Mouse (Mus musculus): ENCODE results near the gene Ppp1r15a. TPM values are rescaled to one million over a fixed set of nuclear protein-coding genes. Genes with fewer than 3 reads are reported as not detected.

Gene Ppp1r15a
- polyA plus RNA-seq, 1 experiment from 2014 or later: 180 TPM

DNA sequence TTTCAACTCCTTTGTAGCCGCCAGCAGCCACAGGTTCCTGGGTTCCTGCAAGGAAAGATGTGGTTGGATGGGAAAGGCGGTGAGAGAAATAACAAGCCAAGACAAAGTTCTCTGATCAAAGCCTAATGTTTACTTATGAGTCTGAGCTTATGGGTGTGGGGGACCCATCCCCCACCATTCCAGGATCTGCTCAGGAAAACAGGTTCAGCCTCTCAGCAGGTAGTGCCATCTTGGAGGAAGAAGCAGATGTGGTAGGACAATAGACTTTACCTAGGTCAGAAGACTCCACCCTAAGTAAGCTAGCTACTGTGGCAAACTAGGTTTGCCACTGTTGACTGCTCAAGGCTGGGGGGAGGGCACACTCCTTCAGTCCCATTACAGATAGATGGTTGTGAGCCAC, 38.7 kb upstream of the Ppp1r15a start:
- peaks cover 62% of the 10 kb centered on the region for H3K4me1 ChIP-seq (replicated peaks)
- no peak overlapping the region for H3K27ac ChIP-seq
- ATAC-seq (ENCODE audit: low read depth) (no peak), DNase-seq (no peak)
- H3K4me3 ChIP-seq (replicated peaks): no peak overlapping the region
- H3K27me3 ChIP-seq: no peaks in the 10 kb centered on the region
- no peaks in the 10 kb centered on the region for H3K9me3 ChIP-seq (replicated peaks)
- no peak overlapping the region for H3K4me2 ChIP-seq
- WGBS (ENCODE audit: insufficient replicate concordance): 67% methylated on average over 2 of the region's 2 CpGs
- no peak overlapping the region for H3K9ac ChIP-seq
- H3K36me3 ChIP-seq: no peaks in the 10 kb centered on the region

DNA sequence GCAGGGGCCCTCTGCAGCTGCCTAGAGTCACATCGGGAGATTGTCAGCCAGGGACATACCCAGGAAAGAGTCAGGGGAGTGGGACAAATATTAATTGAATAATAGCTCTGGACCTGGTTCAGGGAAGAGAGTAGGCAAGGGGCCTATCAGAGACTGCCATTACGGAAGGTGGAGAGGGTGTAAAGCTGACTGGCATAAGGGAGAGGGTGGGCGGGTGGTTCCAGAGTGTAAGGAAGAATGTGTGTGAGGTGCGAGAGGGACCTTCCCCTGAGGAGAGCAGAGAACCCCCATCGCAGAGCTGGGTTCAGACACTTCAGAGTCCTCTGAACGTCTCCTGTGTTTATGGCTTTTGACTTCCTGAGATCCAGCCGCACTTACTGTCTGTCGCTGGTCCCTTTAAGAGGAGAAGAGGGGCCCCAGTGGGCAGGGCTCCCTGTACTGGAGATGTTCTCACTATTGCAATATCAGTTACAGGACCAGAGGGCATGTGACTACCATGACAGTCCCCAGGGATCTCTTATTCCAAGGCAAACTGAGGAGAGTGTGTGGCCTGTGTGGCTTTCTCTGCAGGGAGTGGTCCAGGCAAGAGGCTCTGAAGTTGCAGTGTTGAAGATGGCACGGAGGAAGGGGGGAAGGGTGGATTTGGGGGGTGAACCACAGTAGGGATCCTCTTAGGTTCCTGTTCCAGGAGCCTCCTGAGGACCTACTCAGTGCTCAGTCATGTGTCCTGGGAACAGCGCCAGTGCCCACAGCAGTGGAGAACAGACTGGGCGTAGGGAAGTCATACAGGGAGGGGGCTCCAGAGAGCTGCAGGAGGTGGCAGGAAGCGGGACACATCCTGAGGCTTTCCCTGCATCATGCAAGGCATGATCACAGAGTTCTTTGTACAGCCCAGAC, 35.8 kb upstream of the Ppp1r15a start:
- peak overlapping the region; percentile 63 for H3K4me2 ChIP-seq
- DNase-seq: peak; percentile 49
- H3K9me3 ChIP-seq (replicated peaks): no peaks in the 10 kb centered on the region
- H3K4me3 ChIP-seq (replicated peaks): peak overlapping the region; percentile 35
- peak overlapping the region; percentile 60 for H3K27ac ChIP-seq
- H3K4me1 ChIP-seq (replicated peaks): peaks cover 34% of the 10 kb centered on the region
- no peaks in the 10 kb centered on the region for H3K36me3 ChIP-seq
- ATAC-seq (ENCODE audit: low read depth): peak; percentile 79
- WGBS (ENCODE audit: insufficient replicate concordance): 28% methylated on average over 12 of the region's 12 CpGs
- no peaks in the 10 kb centered on the region for H3K27me3 ChIP-seq
- H3K9ac ChIP-seq: peak overlapping the region; percentile 34

DNA sequence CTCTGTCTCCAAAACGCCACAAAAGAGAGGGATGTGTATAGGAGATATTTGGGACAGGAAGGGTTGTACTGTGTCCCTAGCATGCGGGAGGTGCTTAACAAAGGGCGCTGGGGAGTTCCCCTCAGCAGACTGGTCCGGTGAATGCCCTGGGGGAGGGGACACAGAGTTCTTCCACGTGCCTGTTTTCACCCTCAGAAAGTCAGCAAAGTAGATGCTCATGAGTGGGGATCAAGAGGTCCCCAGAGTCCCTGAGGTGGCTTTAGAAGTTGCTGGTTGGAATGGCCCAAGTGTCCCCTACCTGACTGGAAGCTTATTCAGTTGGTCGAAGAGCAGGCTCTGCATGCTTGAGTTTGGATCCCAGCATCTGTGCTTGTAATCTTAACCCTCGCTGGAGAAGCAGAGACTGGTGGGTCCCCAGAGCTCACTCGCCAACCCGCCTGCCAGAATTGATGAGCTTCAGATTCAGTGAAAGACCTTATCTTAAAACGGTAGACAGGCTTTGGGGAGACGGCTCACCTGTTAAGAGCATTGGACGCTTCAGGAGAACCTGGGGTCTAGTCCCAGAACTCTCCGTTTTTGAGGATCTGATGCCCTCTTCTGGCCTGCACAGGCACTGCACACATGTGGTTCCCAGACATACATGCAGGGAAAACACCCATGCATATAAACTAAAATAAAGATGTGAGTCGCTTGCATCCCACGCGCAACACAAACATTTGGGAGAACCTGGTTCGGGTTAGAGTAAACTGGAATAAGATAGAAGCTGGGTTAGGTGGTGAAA, 35.0 kb upstream of the Ppp1r15a start:
- WGBS (ENCODE audit: insufficient replicate concordance): 13% methylated on average over 17 of the region's 17 CpGs
- no peaks in the 10 kb centered on the region for H3K36me3 ChIP-seq
- H3K4me2 ChIP-seq: peak overlapping the region; percentile 63
- H3K27ac ChIP-seq: peak overlapping the region; percentile 60
- H3K9me3 ChIP-seq (replicated peaks): no peaks in the 10 kb centered on the region
- H3K4me1 ChIP-seq (replicated peaks): peaks cover 37% of the 10 kb centered on the region
- H3K27me3 ChIP-seq: no peaks in the 10 kb centered on the region
- peak overlapping the region; percentile 52 for H3K9ac ChIP-seq
- DNase-seq (peak; percentile 66), ATAC-seq (ENCODE audit: low read depth) (peak; percentile 49; the same call in 1 of the 2 replicates)
- H3K4me3 ChIP-seq (replicated peaks): peak overlapping the region; percentile 35

DNA sequence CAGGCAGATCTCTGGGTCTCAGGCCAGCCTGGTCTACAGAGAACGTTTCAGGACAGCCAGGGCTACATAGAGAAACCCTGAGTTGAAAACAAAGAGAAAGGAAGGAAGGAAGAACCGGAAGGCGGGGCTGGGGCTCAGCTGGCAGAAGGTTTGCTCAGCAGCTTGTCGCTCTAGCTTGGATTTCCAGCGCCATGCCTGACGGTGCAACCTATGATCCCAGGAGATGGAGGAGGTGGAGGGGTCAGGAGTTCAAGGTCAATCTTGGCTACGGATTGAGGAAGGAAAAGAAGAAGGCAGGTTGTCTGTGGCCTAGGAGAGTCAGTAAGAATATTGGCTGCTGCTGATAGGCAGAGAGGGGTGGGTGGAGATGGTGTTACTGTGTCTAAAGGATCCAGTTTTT, 34.2 kb upstream of the Ppp1r15a start:
- no peak for ATAC-seq (ENCODE audit: low read depth)
- no peaks in the 10 kb centered on the region for H3K36me3 ChIP-seq
- H3K27ac ChIP-seq: no peak overlapping the region
- no peak overlapping the region for H3K4me3 ChIP-seq (replicated peaks)
- H3K9me3 ChIP-seq (replicated peaks): no peaks in the 10 kb centered on the region
- WGBS (ENCODE audit: insufficient replicate concordance): 46% methylated on average over 7 of the region's 7 CpGs
- DNase-seq: no peak
- H3K4me1 ChIP-seq (replicated peaks): peaks cover 38% of the 10 kb centered on the region
- H3K27me3 ChIP-seq: no peaks in the 10 kb centered on the region
- no peak overlapping the region for H3K9ac ChIP-seq
- H3K4me2 ChIP-seq: peak overlapping the region; percentile 63; the same call in 1 of the 2 replicates

DNA sequence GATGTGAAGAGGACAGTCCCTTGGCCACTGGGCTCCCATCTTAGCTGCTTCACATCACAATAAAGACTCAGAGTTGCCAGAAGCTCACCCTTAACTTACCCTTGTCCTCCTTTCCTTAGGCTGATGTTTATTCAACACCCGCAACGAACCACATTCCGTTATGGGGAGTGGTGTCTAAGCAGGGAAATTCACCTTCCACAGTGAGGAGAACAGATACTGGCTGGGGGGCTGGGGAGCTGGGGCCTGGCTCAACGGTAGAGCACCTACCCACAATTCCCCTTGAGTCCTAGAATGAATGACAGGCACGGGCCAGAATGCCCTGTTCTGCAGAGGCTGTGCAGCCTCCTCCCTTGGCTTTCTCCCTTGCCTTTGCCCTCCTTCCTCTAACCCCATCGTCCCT, 32.8 kb upstream of the Ppp1r15a start:
- H3K9me3 ChIP-seq (replicated peaks): no peaks in the 10 kb centered on the region
- DNase-seq: no peak
- H3K27ac ChIP-seq: no peak overlapping the region
- no peak overlapping the region for H3K9ac ChIP-seq
- peaks cover 38% of the 10 kb centered on the region for H3K4me1 ChIP-seq (replicated peaks)
- no peak overlapping the region for H3K4me3 ChIP-seq (replicated peaks)
- H3K4me2 ChIP-seq: no peak overlapping the region
- H3K36me3 ChIP-seq: no peaks in the 10 kb centered on the region
- ATAC-seq (ENCODE audit: low read depth): no peak
- H3K27me3 ChIP-seq: no peaks in the 10 kb centered on the region
- WGBS (ENCODE audit: insufficient replicate concordance): 44% methylated on average over 6 of the region's 6 CpGs

DNA sequence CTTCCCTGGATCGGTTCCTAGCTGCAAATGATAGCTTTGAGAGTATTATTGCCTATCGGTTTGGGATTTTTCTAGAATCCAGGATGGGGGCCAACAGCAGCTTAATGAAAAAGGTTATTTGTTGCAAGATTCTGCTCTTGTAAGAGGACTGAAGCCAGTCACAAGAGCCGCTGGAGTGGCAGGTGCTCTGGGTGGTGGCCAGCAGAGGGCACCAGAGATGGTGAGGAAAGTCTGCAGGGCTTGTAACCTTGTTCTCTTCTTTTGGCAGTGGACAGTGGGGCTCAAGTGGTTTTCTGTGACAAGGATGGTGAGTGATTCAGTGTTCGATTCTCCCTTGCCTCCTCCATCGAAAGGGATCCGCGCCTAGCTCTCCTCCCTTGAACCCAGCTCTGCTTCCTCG, 29.7 kb upstream of the Ppp1r15a start:
- no peak overlapping the region for H3K4me3 ChIP-seq (replicated peaks)
- H3K9me3 ChIP-seq (replicated peaks): no peaks in the 10 kb centered on the region
- H3K27ac ChIP-seq: no peak overlapping the region
- no peaks in the 10 kb centered on the region for H3K27me3 ChIP-seq
- 16% methylated on average over 8 of the region's 8 CpGs for WGBS (ENCODE audit: insufficient replicate concordance)
- H3K9ac ChIP-seq: no peak overlapping the region
- H3K4me1 ChIP-seq (replicated peaks): peaks cover 27% of the 10 kb centered on the region
- no peaks in the 10 kb centered on the region for H3K36me3 ChIP-seq
- no peak overlapping the region for H3K4me2 ChIP-seq
- ATAC-seq (ENCODE audit: low read depth) (no peak), DNase-seq (peak; percentile 74)

DNA sequence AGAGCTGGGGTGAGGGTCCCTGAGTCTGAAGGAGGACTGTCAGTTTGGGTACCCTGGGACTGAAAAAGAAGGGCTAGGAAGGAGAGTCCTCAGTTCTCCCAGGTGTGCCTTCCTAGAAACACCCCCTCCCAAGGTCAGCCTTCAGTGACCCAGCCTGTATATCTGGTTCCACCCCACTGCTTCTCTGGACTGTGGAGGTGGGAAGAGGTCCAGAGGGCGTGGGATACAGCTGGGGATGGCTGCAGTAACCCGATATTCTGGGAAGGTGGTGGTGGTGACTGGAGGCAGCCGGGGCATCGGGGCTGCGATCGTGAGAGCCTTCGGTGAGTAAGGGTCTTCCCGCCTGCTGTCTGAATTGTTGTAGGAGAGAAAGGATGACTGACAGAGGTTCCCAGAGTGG, 28.7 kb upstream of the Ppp1r15a start, which contains the start of gene Hsd17b14:
Gene Hsd17b14 (plus strand): TSS at position 150 of the 400 bp plus-strand sequence.
- no peak within 1 kb of the TSS for H3K27ac ChIP-seq
- H3K4me3 ChIP-seq (replicated peaks): no peak within 1 kb of the TSS
- no peaks in the 10 kb centered on the region for H3K27me3 ChIP-seq
- 57% methylated on average over 8 of the region's 8 CpGs for WGBS (ENCODE audit: insufficient replicate concordance)
- no peak within 1 kb of the TSS for H3K4me2 ChIP-seq
- ATAC-seq (ENCODE audit: low read depth) (no peak; the same call in 1 of the 2 replicates), DNase-seq (no peak)
- H3K36me3 ChIP-seq: no peaks in the 10 kb centered on the region
- H3K4me1 ChIP-seq (replicated peaks): peaks cover 24% of the 10 kb centered on the region
- H3K9ac ChIP-seq: 0 out of 2 replicates have a peak within 1 kb of the TSS, but pooled peaks have one; percentile 31
- no peaks in the 10 kb centered on the region for H3K9me3 ChIP-seq (replicated peaks)

DNA sequence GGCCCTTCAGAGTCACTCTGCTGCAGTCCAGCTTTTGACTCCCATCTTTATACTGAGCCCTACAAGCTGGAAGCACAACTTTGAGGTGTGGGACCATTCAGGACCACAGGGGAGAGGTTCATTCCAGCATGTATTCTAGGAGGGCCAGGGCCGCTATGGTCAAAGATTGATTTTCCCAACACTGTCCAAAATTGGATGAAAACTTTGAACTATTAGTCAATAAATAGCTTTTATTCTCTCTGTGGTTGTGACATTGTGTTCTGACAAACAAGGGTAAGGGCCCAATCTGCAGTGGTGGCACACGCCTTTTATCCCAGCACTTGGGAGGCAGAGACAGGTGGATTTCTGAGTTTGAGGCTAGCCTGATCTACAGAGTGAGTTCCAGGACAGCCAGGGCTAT, 27.9 kb upstream of the Ppp1r15a start:
- no peak overlapping the region for H3K4me3 ChIP-seq (replicated peaks)
- no peaks in the 10 kb centered on the region for H3K9me3 ChIP-seq (replicated peaks)
- DNase-seq (no peak), ATAC-seq (ENCODE audit: low read depth) (no peak)
- H3K27ac ChIP-seq: no peak overlapping the region
- 0 out of 2 replicates have a peak overlapping the region, but pooled peaks have one; percentile 31 for H3K9ac ChIP-seq
- no peak overlapping the region for H3K4me2 ChIP-seq
- 0 out of 2 replicates have a peak, but pooled peaks cover under 1% of the 10 kb centered on the region for H3K27me3 ChIP-seq
- H3K4me1 ChIP-seq (replicated peaks): peaks cover 24% of the 10 kb centered on the region
- WGBS (ENCODE audit: insufficient replicate concordance): 72% methylated on average over 2 of the region's 2 CpGs
- no peaks in the 10 kb centered on the region for H3K36me3 ChIP-seq

DNA sequence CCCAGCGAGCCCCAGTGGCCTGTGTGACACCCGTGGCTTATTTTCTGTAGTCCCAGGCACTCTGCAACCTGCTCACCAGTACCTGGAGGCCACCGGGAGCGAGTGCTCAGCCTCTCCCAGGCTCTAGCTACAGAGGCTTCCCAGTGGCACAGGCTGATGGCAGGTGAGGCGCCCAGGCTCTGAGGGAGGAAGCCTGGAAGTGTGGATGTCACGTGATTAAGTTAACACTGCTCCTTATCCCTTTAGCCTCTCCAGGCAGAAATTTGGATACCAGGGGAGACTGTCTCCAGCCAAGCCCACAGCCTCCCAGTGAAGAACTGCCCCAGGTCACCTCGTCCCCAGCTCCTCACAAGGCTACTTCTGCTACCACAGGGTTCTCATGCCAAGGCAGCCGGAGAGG, 27.5 kb upstream of the Ppp1r15a start:
- 60% methylated on average over 8 of the region's 8 CpGs for WGBS (ENCODE audit: insufficient replicate concordance)
- Histone ChIP-seq H3K4me2 (no peak overlapping the region), H3K27ac (no peak overlapping the region), H3K9me3 (replicated peaks) (no peaks in the 10 kb centered on the region), H3K27me3 (0 out of 2 replicates have a peak, but pooled peaks cover 3% of the 10 kb centered on the region), H3K4me3 (replicated peaks) (no peak overlapping the region), H3K9ac (0 out of 2 replicates have a peak overlapping the region, but pooled peaks have one; percentile 31), H3K4me1 (replicated peaks) (peaks cover 24% of the 10 kb centered on the region), H3K36me3 (no peaks in the 10 kb centered on the region)
- DNase-seq (no peak), ATAC-seq (ENCODE audit: low read depth) (no peak)

DNA sequence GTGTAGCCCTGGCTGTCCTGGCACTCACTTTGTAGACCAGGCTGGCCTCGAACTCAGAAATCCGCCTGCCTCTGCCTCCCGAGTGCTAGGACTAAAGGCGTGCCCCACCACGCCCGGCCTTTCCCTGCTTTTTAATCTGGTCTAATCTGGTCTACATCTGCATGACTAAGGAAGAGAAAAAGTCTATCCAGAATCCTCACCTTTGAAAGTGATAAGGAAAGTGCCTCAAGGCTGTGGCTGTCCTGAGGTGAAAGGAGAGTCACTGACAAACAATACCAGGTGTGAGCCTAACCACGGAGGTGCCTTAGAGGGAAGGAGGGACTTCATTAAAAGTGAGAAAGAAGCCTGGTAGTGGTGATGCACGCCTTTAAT, 25.4 kb upstream of the Ppp1r15a start:
- Histone ChIP-seq H3K9me3 (replicated peaks) (no peaks in the 10 kb centered on the region), H3K4me2 (no peak overlapping the region), H3K4me3 (replicated peaks) (no peak overlapping the region), H3K9ac (no peak overlapping the region), H3K27me3 (0 out of 2 replicates have a peak, but pooled peaks cover 9% of the 10 kb centered on the region), H3K4me1 (replicated peaks) (peaks cover 22% of the 10 kb centered on the region), H3K27ac (no peak overlapping the region), H3K36me3 (no peaks in the 10 kb centered on the region)
- DNase-seq (no peak), ATAC-seq (ENCODE audit: low read depth) (no peak)
- 65% methylated on average over 8 of the region's 8 CpGs for WGBS (ENCODE audit: insufficient replicate concordance)

DNA sequence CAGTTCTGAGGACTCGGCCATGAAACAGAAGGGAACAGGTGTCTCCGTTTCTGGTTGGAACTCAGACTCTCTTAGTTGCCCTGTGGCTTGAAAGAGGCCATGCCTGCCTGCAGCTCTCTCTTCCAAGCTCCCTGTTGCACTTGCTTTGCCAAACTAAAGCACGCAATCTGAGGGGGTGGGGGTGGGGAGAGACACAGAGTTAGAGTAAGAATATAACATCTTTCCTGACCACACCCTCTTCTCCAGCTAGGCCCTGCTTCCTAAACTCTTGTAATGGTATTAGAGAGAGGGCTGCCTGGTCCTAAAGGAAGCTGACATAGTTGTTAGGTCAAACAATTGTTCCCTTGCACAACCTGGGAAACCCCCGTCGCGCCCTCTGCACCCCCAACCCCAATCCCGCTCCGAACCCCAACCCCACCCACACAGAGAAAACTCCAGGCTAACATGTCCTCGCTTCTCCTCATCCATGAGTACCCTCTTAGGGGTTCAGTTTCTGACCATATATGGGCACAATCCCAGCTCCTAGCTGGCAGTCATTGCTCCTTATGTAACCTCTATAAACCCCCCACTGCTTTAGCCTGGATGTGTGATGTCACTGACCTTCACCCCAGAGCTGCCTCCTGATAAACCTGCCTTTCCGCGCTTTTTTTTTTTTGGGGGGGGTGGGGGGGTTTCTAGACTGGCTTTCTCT, 24.9 kb upstream of the Ppp1r15a start:
- peaks cover 16% of the 10 kb centered on the region for H3K4me1 ChIP-seq (replicated peaks)
- no peak overlapping the region for H3K27ac ChIP-seq
- no peak overlapping the region for H3K4me3 ChIP-seq (replicated peaks)
- H3K27me3 ChIP-seq: 0 out of 2 replicates have a peak, but pooled peaks cover 9% of the 10 kb centered on the region
- H3K9ac ChIP-seq: no peak overlapping the region
- H3K36me3 ChIP-seq: no peaks in the 10 kb centered on the region
- no peaks in the 10 kb centered on the region for H3K9me3 ChIP-seq (replicated peaks)
- no peak for ATAC-seq (ENCODE audit: low read depth)
- no peak for DNase-seq
- 71% methylated on average over 11 of the region's 11 CpGs for WGBS (ENCODE audit: insufficient replicate concordance)
- H3K4me2 ChIP-seq: no peak overlapping the region

Data from liver, embryonic 13.5 days (tissue).